Mouse (Mus musculus) limb, embryonic 15.5 days (tissue): ENCODE results near the gene Arfgap3. TPM values are rescaled to one million over a fixed set of nuclear protein-coding genes. Genes with fewer than 3 reads are reported as not detected.

Experiments used
- ATAC-seq: fragments of 200-750 bp; cut with Nextera tagmentation; 2 replicates; pipeline ENCODE4 v1.8.0; 2017; ENCODE audit warnings: low read depth, moderate TSS enrichment; ENCODE audit not compliant: insufficient number of reproducible peaks, low FRiP score, low TSS enrichment
- H3K27ac ChIP-seq: fragments of 300-500 bp; sonication (generic); 2 replicates; pipeline ENCODE4 v1.5.1; 2015; ENCODE audit warnings: moderate library complexity, mild to moderate bottlenecking, inconsistent platforms
- H3K27me3 ChIP-seq: fragments of 300-500 bp; sonication (generic); 2 replicates; pipeline ENCODE4 v1.6.1; 2015; ENCODE audit warnings: inconsistent platforms
- H3K36me3 ChIP-seq: fragments of 300-500 bp; sonication (generic); 2 replicates; pipeline ENCODE4 v1.6.1; 2015; ENCODE audit warnings: inconsistent platforms
- H3K4me1 ChIP-seq: fragments of 300-500 bp; sonication (generic); 2 replicates; pipeline ENCODE4 v1.6.1; 2015; ENCODE audit warnings: inconsistent platforms
- H3K4me2 ChIP-seq: fragments of 300-500 bp; sonication (generic); 2 replicates; pipeline ENCODE4 v1.6.1; 2015; ENCODE audit warnings: mild to moderate bottlenecking, inconsistent platforms
- H3K4me3 ChIP-seq: fragments of 300-500 bp; sonication (generic); 2 replicates; pipeline ENCODE4 v1.5.1; 2015; ENCODE audit warnings: mild to moderate bottlenecking, inconsistent platforms
- H3K9ac ChIP-seq: fragments of 300-500 bp; sonication (generic); 2 replicates; pipeline ENCODE4 v1.6.1; 2015; ENCODE audit warnings: inconsistent platforms
- H3K9me3 ChIP-seq: fragments of 300-500 bp; sonication (generic); 2 replicates; pipeline ENCODE4 v1.6.1; 2016; ENCODE audit warnings: inconsistent platforms
- WGBS: fragments of 180-500 bp; shearing (Covaris S2); methylation state at CpG from one replicate; pipeline ENCODE4 v1.1.7; 2015; 5-methylcytosine and 5-hydroxymethylcytosine counted together
- polyA plus RNA-seq: library from polyadenylated mRNA; unstranded; fragments of >200 nt; fragmentation: Nextera tagmentation; extraction: Ambion mirVana; gene quantifications from 2 replicates; pipeline ENCODE4 v1.2.1, GENCODE M21; 2015

Gene Arfgap3
- polyA plus RNA-seq, 1 experiment from 2014 or later = 60.8 TPM

- 76% methylated on average over 13 of the region's 13 CpGs for whole genome bisulfite sequencing
- Histone ChIP-seq H3K4me3 (no peak overlapping the region), H3K4me2 (no peak overlapping the region), H3K27ac (no peak overlapping the region; the same call in 1 of the 2 replicates), H3K36me3 (peaks cover 81% of the 10 kb centered on the region), H3K27me3 (no peaks in the 10 kb centered on the region), H3K4me1 (0 out of 2 replicates have a peak, but pooled peaks cover 7% of the 10 kb centered on the region), H3K9me3 (no peaks in the 10 kb centered on the region), H3K9ac (no peak overlapping the region)
- ATAC-seq = no peak
Observed at GRCm38 (mm10) chr15:83303656-83304484, 46.2 kb downstream of the Arfgap3 start.

GRCm38 (mm10) chr15:83299916-83300582, 50.0 kb downstream of the Arfgap3 start:
- no peak for ATAC-seq
- no peak overlapping the region for H3K9ac ChIP-seq

GRCm38 (mm10) chr15:83299450-83299849, 50.6 kb downstream of the Arfgap3 start:
- no peak overlapping the region for H3K9ac ChIP-seq
- peaks cover 53% of the 10 kb centered on the region for H3K36me3 ChIP-seq
- H3K4me3 ChIP-seq = no peak overlapping the region
- no peaks in the 10 kb centered on the region for H3K27me3 ChIP-seq
- 87% methylated on average over 7 of the region's 7 CpGs for WGBS
- no peak for ATAC-seq
- no peak overlapping the region for H3K27ac ChIP-seq
- H3K4me2 ChIP-seq = no peak overlapping the region
- peaks cover 30% of the 10 kb centered on the region for H3K4me1 ChIP-seq
- H3K9me3 ChIP-seq = no peaks in the 10 kb centered on the region

More at GRCm38 (mm10) chr15:83299916-83300582, 50.0 kb downstream of the Arfgap3 start:
- Histone ChIP-seq H3K4me2 (no peak overlapping the region), H3K27me3 (no peaks in the 10 kb centered on the region), H3K4me1 (peaks cover 24% of the 10 kb centered on the region), H3K27ac (no peak overlapping the region; the same call in 1 of the 2 replicates), H3K4me3 (no peak overlapping the region), H3K36me3 (peaks cover 59% of the 10 kb centered on the region), H3K9me3 (no peaks in the 10 kb centered on the region)
- 57% methylated on average over 10 of the region's 10 CpGs for WGBS

- peaks cover 47% of the 10 kb centered on the region for H3K36me3 ChIP-seq
- no peaks in the 10 kb centered on the region for H3K9me3 ChIP-seq
- H3K9ac ChIP-seq = no peak overlapping the region
- no peak overlapping the region for H3K4me2 ChIP-seq
- H3K4me1 ChIP-seq = peaks cover 33% of the 10 kb centered on the region
- no peak overlapping the region for H3K27ac ChIP-seq
- 89% methylated on average over 2 of the region's 2 CpGs for WGBS
- H3K27me3 ChIP-seq = no peaks in the 10 kb centered on the region
- no peak overlapping the region for H3K4me3 ChIP-seq
- no peak for ATAC-seq
Observed at GRCm38 (mm10) chr15:83298810-83299209, 51.2 kb downstream of the Arfgap3 start.

- WGBS = 83% methylated on average over 8 of the region's 8 CpGs
- H3K36me3 ChIP-seq = peaks cover 44% of the 10 kb centered on the region
- ATAC-seq = no peak
Observed at GRCm38 (mm10) chr15:83298313-83298712, 51.7 kb downstream of the Arfgap3 start.

GRCm38 (mm10) chr15:83296771-83297311, 53.2 kb downstream of the Arfgap3 start:
- Histone ChIP-seq H3K9ac (no peak overlapping the region), H3K27ac (no peak overlapping the region), H3K4me3 (no peak overlapping the region), H3K4me1 (peaks cover 42% of the 10 kb centered on the region), H3K36me3 (peaks cover 30% of the 10 kb centered on the region), H3K27me3 (no peaks in the 10 kb centered on the region), H3K9me3 (no peaks in the 10 kb centered on the region), H3K4me2 (no peak overlapping the region)
- WGBS = 55% methylated on average over 5 of the region's 8 CpGs
- no peak for ATAC-seq

More at GRCm38 (mm10) chr15:83298313-83298712, 51.7 kb downstream of the Arfgap3 start:
- H3K9ac ChIP-seq = no peak overlapping the region
- H3K9me3 ChIP-seq = no peaks in the 10 kb centered on the region
- H3K27ac ChIP-seq = no peak overlapping the region
- H3K4me3 ChIP-seq = no peak overlapping the region
- H3K27me3 ChIP-seq = no peaks in the 10 kb centered on the region
- peaks cover 34% of the 10 kb centered on the region for H3K4me1 ChIP-seq
- H3K4me2 ChIP-seq = no peak overlapping the region

- 88% methylated on average over 4 of the region's 4 CpGs for WGBS
- Histone ChIP-seq H3K9ac (no peak overlapping the region), H3K4me1 (peaks cover 42% of the 10 kb centered on the region), H3K4me2 (no peak overlapping the region), H3K4me3 (no peak overlapping the region), H3K27ac (no peak overlapping the region), H3K9me3 (no peaks in the 10 kb centered on the region), H3K36me3 (peaks cover 30% of the 10 kb centered on the region), H3K27me3 (no peaks in the 10 kb centered on the region)
- no peak for ATAC-seq
Observed at GRCm38 (mm10) chr15:83296050-83296449, 54.0 kb downstream of the Arfgap3 start.

GRCm38 (mm10) chr15:83294954-83295353, 55.1 kb downstream of the Arfgap3 start:
- Histone ChIP-seq H3K4me1 (peaks cover 42% of the 10 kb centered on the region), H3K9me3 (no peaks in the 10 kb centered on the region), H3K27ac (peak overlapping the region; percentile 69), H3K4me3 (no peak overlapping the region), H3K27me3 (no peaks in the 10 kb centered on the region), H3K36me3 (peaks cover 25% of the 10 kb centered on the region), H3K9ac (no peak overlapping the region), H3K4me2 (no peak overlapping the region)
- 56% methylated on average over 3 of the region's 3 CpGs for WGBS
- ATAC-seq = no peak

- Histone ChIP-seq H3K36me3 (peaks cover 17% of the 10 kb centered on the region), H3K4me1 (peaks cover 42% of the 10 kb centered on the region), H3K4me3 (no peak overlapping the region), H3K9me3 (no peaks in the 10 kb centered on the region), H3K27ac (peak overlapping the region; percentile 69), H3K4me2 (no peak overlapping the region), H3K27me3 (no peaks in the 10 kb centered on the region), H3K9ac (no peak overlapping the region)
- peak; percentile 64; the same call in 1 of the 2 replicates for ATAC-seq
- WGBS = 60% methylated on average over 8 of the region's 8 CpGs
Observed at GRCm38 (mm10) chr15:83293706-83294645, 56.1 kb downstream of the Arfgap3 start.

GRCm38 (mm10) chr15:83293144-83293543, 56.9 kb downstream of the Arfgap3 start:
- Histone ChIP-seq H3K27ac (peak overlapping the region; percentile 69), H3K4me1 (peaks cover 42% of the 10 kb centered on the region), H3K27me3 (no peaks in the 10 kb centered on the region), H3K36me3 (peaks cover 10% of the 10 kb centered on the region), H3K9ac (no peak overlapping the region), H3K4me2 (no peak overlapping the region), H3K9me3 (no peaks in the 10 kb centered on the region), H3K4me3 (no peak overlapping the region)
- no peak for ATAC-seq
- WGBS = 73% methylated on average over 6 of the region's 6 CpGs
